Mouse (Mus musculus) CD8-positive naive resting alpha-beta T cell, adult 2 months (primary cell): Measurements from ENCODE around the gene Prss48.
"Not testable (repeated sequence)": the region's sequence is repeated elsewhere in the genome, so short reads cannot be mapped to it uniquely, and the experiment has no call there.

Experiments
- DNase-seq, 2 experiments: peaks; one replicate each; pipeline ENCODE4 v3.0.0; 2022; ENCODE audit warnings: low read depth in 2 of 2, low spot score in 2 of 2

The Prss48 gene

DNA sequence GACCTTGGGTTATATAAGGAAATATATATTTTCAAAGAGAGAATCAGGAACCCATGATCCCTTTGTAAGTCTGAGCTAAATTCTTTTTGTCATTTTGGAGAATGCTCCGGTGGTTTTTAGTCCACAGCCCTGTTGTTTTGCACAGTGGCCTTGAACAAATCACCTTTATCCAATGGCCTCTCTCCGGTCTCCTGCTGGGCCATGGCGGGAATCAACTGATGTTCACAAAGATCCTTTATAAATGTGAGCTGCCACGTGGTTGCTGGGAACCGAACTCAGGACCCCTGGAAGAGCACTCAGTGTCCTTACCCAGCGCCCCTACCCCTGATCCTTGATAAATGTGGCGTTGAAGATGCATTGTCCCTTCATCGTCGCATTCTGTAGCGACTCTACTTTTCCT, 2.5 kb upstream of the Prss48 start:
- no peak for DNase-seq

DNA sequence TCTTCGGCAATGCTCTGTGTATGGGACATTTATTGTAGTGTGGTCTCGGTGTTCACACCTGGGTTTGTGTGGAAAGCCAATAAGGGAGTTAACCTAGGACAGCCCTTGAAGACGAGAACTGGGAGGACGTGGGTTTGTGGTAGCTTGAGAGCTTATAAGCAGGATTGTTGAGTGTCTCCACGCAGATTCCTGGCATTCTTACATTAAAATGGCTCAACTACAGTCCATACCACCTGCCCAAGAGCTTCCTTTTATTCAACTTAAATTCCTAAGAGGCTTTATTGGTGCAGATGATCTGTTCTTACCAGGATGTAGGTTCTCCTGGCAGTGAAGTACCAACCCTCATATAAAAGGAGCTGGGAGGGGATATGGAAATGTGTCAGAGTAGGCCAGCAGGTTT, 649 bp upstream of the Prss48 start:
- no peak for DNase-seq

DNA sequence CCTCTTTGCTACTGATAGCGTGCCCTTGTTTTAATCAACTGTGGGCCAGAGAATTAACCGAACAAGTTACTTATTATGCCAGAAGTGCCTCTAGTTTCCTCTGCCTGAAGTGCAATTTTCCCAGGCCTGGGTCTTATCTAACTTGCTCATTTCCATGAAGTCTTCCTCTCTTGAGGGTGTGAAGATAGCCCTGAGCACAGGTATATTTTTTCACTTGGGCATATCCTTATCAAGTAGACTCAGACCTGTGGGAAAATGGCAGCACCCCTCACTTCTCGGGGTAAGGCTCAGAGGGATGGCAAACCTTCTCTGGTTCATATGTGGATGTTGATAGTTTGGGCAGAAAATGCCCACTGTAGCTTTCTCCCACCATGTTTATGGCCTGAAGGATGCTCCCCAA, 1.0 kb downstream of the Prss48 start:
- DNase-seq: no peak

DNA sequence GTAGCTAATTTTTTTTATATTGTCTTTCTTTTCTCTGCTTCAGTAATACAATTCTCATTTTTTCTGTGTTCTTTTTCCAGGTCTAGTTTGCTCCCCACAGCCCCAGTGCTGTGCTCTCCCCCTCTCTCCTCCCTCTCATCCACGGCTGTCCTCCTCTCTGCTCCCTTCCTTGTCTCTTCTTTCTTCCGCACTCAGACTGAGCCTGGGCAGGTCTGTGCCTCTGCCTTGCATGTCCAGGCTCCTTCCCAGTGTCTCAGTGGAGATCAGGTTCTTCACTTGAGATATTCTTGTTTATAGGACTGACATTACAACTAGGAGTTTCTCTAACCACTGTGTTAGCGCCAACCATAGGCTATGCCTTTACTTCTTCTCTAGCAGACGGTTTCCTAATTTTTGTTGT, 7.6 kb downstream of the Prss48 start:
- no peak for DNase-seq

DNA sequence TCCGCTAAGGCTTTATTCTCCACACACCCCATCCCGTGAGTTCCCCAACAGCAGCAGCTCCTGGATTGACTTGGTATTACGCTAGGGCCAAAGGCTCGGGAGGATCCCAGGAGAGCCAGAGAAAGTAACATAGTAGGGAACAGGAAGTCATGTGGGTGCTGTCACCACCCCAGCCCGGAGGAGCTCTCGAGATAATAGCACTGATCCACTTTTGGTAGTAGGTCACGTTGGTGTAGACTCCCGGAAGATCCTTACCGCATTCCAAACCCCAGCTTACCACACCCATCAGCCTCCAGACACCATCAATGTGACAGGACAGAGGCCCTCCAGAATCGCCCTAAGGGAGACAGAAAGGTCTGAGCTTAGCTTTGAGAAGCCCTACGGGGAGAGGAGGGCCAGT, 8.5 kb downstream of the Prss48 start:
- DNase-seq: no peak

DNA sequence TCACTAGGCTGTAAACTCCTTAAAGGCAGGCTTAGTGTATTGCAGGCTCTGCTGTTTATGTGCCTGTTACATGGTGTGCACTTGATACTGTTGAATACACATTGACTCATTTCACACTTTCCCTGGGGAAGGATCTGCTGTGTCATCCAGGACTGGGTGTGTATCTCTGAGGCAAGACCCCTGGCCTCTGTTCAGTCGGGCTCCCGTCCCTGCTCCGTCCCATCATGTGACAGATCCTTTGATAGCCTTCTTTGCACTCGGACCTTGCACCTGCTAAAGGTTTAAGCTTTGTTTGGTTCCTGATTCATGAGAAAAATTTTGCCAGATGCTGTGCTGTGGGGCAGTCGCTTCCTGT, 10.5 kb downstream of the Prss48 start:
- no peak for DNase-seq

DNA sequence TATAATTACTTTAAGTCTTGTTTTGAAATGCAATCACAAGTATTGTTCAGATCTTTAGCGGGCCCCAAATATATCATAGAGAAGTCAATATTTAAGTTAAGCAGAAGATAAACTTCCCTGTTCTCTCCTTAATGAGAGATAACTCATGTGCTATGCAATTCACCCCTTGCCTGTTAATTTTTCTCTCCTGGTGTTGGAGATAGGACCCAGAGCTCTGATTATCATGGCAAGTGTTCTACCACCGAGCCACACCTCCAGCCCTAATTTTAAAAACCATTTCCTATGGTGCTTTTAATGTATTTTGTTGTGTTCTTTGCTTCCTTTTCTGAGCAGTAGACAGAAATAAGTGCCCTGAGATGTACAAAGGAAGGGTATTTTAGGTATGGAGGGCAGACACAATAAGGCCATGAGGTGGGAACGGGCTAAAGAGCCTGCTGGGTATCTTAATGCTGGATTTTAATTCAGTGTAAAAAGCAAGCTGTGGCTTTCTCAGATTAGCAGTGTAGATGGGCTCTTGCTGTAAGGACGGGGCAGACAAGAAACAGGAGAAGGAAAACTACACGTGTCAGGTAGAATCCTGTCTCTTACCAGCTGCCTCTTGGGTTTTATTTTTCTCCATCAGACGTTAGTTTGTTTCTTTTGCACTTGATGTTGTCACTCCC, 11.0 kb downstream of the Prss48 start:
- DNase-seq: no peak

DNA sequence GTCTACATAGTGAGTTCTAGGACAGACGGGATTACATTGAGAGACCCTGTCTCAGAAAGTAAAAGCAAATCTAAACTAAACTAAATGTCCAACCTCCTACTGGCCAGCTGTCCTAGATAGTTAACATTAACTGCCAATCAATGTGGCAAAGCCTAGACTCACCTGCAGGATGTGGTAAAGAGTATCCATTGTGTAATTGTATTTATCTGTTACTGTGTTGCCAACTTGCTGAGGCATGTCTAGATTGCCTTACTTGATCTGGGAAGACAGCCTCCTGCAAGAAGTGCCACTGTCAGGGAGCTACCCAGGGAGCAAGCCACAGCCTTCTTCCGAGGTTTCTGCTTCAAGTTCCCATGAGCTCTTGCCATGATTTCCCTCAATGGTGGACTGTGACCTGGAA, 15.1 kb downstream of the Prss48 start:
- DNase-seq: no peak

DNA sequence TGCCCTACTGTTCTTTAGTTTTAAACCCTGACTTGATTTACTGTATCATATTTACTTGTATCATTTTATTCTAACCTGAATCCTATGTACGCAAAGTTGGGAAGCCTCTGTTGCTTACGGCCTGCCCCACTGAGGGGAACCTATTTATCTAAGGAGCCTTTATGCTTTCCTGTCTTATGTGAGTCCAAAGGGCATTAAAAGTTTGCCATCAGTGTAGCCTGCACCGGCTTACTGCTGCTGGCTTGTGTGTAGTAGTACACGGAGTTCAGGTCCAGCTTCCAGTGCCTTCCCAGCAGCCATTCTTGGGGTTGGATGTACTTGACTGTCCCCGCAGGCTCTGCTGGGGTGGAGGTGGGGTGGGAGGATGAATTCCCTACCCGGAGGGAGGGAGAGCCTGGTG, 17.8 kb downstream of the Prss48 start:
- DNase-seq: no peak

DNA sequence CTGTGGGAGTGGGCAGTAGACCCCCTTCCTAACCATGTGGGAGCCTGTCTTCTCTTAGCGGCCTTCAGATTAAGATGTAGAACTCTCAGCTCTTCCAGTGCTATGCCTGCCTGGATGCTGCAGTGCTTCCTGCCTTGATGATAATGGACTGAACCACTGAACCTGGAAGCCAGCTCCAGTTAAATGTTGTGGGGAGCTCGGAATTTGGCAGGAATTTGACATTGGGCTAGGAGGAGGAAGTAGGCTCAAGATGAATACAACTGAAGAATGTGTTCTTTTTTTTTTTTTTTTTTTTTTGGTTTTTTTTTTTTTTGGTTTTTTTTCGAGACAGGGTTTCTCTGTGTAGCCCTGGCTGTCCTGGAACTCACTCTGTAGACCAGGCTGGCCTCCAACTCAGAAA, 20.5 kb downstream of the Prss48 start:
- DNase-seq: not testable (repeated sequence)

DNA sequence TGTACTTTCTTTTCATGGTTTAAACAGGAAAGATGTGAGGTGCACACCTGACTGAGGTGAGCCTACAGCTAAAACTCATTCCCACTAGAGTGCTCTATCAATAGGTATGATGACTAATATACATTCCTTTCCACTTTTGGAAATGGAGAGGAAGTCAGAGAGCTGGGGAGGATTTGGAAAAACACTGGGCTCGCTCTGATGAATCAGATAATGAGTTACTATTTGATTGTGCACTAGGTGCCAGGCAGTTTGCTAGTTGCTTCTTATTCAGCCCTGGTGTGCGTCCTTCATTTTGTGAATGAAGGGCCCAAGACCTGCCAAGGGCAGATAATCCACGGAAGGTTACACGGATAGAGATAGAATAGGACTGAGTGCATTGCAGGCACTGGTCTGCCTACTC, 22.3 kb downstream of the Prss48 start:
- no peak for DNase-seq

DNA sequence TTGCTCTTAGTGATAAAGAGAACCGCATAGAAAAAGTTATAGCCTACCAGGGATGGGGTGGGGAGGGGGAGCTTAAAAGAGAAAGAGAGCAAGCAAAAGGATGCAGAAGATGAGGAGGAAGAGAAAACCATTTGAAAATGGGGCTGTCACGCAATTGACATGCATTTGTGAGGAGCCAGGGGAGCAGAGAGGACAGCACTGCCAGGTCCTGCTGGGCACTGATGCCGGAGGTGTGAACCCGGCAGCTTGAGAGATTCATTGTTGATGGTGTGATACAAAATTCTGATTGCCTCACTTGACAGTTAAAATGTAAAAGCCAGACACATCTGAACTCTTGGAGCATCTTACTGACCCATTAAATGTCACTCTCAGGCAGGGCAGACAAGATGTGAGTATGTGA, 27.8 kb downstream of the Prss48 start:
- DNase-seq: no peak

DNA sequence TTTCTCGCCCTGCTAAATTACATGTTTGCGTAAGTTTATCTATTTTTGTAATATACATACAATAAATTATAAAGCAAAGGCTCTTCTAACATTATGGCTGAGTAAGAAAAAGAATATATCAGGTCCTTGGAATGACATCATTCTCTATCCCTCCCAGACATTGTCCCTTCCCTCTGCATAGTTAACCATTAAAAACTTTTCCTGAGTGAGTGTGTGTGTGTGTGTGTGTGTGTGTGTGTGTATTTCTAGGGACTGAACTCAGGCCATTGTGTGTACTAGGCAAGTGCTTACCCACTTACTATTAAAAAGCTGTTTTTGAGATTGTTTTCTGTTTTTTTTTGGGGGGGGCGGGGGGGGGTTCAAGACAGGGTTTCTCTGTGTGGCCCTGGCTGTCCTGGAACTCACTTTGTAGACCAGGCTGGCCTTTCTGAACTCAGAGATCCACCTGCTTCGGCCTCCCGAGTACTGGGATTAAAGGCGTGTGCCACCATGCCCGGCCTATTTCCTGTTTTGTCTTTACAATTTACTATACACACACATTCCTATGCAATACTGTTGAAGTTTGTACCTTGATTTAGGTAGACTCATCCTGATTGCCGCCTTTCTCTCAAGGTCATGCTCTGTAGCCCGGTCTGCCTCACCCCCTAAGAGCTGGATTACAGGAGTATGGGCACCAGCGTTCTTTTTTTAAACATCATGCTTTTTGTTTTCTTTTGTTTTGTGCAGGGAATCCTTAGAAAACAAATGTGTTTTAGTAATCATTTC, 28.7 kb downstream of the Prss48 start:
- DNase-seq: no peak

DNA sequence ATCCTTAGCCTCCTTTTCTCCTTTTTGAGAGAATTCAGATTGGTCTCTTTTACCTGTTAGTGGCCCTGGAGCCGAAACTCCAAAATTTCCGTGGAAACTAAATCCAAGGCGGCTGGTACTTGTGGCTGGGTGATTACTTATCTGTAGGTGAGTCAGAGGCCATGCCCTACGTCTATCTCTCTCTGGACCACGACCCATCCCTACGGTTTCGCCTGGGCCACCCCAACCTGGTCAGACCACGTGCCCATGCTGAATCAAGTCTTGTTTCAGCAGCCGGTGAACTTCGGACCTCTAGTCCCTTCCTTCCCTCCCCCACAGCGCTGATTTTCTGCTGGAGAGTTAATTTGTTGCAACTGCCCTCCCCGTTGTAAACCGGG, 30.7 kb downstream of the Prss48 start:
- DNase-seq: no peak

DNA sequence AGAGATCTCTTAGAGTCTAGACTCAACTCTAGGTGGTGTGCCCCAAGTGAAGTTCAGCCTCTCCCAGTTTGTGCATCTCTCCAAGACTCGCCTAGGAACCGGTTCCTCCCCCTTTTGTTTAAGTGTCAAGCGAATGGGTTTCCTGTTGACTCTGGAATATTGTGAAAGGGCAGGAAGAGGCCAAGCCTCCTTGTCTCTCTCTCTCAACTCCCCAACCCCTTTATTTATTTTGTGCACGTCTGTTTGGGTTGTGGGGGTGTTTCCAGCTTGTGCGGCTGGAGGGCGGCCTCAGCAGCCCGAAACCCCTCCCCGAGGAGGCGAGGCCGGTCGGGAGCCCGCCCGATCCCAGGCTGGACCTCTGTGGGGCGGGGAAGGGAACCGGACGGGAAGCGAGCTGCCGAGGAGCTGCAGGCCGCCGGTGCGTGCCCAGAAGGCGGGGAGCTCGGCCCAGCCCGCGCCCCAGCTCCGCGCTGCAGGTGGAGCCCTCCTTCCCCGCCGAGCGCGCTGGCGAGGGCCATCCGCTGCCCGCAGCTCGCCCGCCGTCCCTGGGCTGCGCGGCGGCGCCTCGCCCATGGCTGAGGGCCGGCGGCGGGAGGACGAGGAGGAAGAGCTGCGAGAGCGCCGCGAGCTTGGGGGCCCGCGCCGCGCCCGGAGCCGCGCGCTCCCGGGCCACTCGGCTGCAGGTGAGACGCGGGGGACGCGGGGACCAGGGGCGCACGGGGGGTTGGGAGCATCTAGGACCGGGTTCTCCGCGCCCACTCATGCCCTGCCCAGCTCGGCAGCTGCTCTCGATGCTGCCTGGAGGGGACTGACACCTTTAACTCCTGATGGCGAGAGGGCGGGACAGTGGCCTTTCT, 31.3 kb downstream of the Prss48 start, which contains the start of gene Sh3d19:
Gene Sh3d19, plus strand, starts transcription at position 368 of the 857 bp plus-strand sequence.
- no peak for DNase-seq

DNA sequence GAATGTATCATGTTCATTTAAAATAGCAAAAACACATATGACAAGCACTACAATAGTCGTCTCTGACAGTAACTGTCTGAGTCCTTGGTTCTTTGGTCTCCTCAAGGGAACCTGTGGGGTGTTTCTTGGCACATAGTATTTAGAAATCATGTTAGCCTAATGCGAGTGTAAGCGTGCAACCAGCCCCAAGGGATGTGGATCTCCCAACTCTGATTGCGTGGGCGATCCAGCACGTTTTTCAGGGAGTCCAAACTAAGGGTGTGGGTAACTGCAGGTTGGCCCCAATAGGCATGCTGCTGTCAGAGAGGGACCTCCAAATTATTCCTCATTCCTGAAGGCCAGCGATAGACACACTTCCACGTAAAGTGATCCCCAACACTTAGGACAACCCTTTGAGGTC, 33.3 kb downstream of the Prss48 start:
- DNase-seq: no peak

DNA sequence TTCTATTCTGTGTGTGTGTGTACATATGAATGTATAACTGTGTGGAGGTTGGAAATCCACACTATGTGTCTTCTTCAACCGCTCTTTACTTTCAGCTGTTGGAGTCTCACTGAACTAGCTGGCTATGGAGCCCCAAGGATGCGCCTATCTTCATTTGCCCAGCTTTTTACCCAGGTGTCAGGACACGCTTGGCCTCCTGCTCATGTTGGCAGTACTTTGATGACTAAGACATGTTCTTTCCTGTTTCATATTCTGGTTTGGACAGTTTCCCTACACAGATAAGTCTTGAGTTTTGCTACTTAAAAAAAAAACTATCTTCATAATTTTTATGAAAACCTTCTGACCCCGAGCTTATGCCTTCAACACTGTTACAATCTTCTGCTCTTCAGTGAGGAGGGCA, 36.8 kb downstream of the Prss48 start:
- DNase-seq: no peak

DNA sequence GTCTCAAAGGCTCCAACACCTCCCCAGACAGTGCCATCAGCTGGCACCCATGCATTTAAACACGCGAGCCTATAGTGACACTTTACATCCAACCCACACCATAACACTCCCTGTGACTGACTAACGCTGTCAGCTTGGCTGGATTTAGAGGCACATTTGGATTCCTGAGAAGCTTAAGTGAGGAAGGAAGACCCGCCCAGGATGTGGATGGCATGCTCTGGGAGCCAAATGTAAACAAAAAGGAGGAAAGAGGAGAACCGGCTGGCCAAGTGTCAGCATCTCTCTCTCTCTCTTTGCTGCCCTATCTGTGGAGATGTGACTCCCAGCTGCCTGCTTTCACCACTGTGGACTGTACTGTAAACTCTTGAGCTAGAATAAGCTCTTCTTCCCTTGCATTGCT, 41.2 kb downstream of the Prss48 start:
- no peak for DNase-seq

DNA sequence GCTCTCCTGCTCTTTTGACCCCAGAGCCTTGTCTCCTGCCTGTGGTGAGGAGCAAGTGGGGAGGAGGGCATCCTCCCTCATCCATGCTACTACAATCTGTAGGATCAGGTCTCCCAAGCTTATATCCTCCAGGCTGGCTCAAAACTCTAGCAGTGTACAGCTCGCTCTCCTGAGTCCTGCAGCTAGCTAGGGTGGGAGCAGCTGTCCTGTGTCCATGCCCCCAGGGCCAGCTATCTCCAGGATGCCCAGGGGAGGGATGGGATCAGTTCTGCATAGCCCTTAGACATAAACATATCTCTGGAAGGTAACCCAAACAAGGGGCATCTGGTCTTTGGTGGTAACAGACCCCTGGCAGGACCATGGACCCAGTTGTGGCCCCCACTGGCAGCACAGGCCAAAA, 42.6 kb downstream of the Prss48 start:
- no peak for DNase-seq

DNA sequence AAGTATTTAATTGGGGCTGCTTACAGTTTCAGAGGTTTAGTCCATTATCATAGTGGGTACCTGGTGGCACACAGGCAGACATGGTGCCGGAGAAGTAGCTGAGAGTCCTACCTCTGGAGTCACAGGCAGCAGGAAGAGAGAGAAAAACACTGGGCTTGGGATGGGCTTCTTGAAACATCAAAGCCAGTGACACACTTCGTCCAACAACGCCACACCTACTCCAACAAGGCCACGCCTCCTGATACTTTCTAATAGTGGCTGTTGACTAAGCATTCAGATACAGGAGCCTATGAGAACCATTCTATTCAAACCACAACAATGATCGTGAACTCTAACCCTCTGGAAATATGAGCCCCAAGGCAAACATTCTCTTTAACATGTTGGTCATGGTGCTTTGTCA, 46.6 kb downstream of the Prss48 start:
- no peak for DNase-seq

DNA sequence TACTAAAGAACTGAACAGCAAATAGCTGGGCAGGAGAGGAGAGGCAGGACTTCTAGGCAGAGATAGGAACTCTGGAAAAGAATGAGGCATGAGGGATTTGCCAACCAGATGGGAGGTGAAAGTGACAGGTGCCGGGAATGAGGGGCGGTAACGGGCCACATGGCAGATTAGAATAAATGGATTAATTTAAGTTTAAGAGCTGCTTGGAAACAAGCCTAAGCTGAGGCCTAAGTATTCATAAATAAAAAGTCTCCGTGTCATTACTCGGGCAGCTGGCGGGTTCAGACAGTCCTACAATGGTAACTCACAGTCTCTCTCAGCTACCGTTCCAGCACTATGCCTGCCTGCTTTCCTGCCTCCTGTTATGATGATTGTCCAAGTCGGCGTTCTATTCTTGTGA, 47.0 kb downstream of the Prss48 start:
- DNase-seq: no peak

DNA sequence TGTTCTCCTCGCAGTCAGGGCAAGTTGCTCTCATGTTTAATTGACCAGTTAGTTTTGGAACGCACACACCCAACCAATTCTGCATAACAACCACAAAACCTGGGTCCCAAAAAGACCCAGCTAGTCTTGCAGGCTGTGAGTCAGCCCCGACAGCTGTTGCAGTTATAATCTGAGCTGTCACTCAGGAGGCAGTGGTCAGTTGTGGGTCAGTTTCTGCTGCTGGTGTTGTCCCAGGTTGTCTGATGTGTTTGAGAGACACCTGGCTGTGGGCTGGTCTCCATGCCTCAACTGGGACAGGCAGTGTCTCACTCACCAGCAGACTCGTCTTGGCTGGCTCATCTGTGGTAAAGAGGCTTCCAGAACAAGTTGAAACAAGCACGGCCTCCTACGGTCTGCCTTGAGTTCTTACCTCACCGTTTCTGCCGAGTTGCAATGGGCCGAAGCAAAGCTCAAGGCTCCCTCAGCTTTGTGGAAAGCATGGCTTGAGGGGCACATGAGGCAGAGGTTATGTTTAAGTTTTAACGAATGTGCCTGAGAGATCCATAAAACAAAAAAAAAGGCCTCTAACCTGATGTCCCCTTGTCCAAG, 49.5 kb downstream of the Prss48 start:
- DNase-seq: no peak
